Mouse (Mus musculus): ENCODE data around the gene Ush1g. TPM values are rescaled to one million over a fixed set of nuclear protein-coding genes. Genes with fewer than 3 reads are reported as not detected.

Ush1g gene
- polyA plus RNA-seq, 1 experiment from 2014 or later, result 0.34 TPM

GRCm38 (mm10) chr11:115300745-115301144 lies 21.1 kb downstream of the Ush1g start:
- Histone ChIP-seq H3K27me3 (ENCODE audit: control insufficient read depth, insufficient read depth, low read length) (no peaks in the 10 kb centered on the region), H3K9ac (ENCODE audit: low read length) (no peak overlapping the region), H3K4me1 (replicated peaks; ENCODE audit: control insufficient read depth, insufficient read depth) (peaks cover 3% of the 10 kb centered on the region; the same call in 1 of the 2 replicates), H3K4me2 (replicated peaks; ENCODE audit: low read depth) (no peak overlapping the region), H3K4me3 (ENCODE audit: low read depth, low read length) (no peak overlapping the region), H3K9me3 (ENCODE audit: control insufficient read depth, low read length) (no peaks in the 10 kb centered on the region), H3K27ac (replicated peaks) (no peak overlapping the region), H3K36me3 (ENCODE audit: control insufficient read depth, insufficient read depth, low read length) (no peaks in the 10 kb centered on the region)
- ATAC-seq (ENCODE audit: low FRiP score, low TSS enrichment) (no peak), DNase-seq (ENCODE audit: low spot score) (no peak)
- TF ChIP-seq CTCF (IDR thresholded peaks at IDR 0.05; ENCODE audit: low read depth) (0 out of 2 replicates have a peak, but pooled peaks have one; percentile 9), EP300 (optimal IDR thresholded peaks at IDR 0.05) (no peak)
- WGBS, result 80% methylated on average over 4 of the region's 4 CpGs

DNA sequence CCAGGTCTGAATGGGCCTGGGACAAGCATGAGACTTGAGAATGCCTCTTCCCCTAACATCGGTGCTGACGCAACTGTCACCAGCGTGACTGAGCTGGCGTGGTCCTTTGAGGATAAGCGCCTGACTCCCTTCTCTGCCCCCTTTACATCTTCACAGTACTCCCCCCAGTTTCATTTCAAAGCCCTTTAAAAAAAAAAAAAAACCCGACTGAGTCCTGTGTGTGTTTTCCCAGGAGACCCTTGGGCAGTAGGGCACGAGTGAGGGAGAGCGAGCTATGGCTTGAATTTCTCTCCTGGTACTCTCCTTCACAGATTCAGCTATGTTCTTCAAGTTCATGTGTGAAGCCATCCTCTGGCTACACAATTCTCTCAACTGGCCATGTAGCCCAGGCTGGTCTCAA lies 23.7 kb downstream of the Ush1g start:
- 76% methylated on average over 8 of the region's 8 CpGs for WGBS
- no peak for DNase-seq (ENCODE audit: low spot score)
- Histone ChIP-seq H3K36me3 (ENCODE audit: control insufficient read depth, insufficient read depth, low read length) (no peaks in the 10 kb centered on the region), H3K9me3 (ENCODE audit: control insufficient read depth, low read length) (no peaks in the 10 kb centered on the region), H3K27ac (replicated peaks) (no peak overlapping the region), H3K9ac (ENCODE audit: low read length) (no peak overlapping the region), H3K4me2 (replicated peaks; ENCODE audit: low read depth) (no peak overlapping the region), H3K4me1 (replicated peaks; ENCODE audit: control insufficient read depth, insufficient read depth) (peaks cover 3% of the 10 kb centered on the region; the same call in 1 of the 2 replicates), H3K4me3 (ENCODE audit: low read depth, low read length) (no peak overlapping the region), H3K27me3 (ENCODE audit: control insufficient read depth, insufficient read depth, low read length) (no peaks in the 10 kb centered on the region)
- TF ChIP-seq CTCF (IDR thresholded peaks at IDR 0.05; ENCODE audit: low read depth) (no peak), EP300 (optimal IDR thresholded peaks at IDR 0.05) (no peak)
- ATAC-seq (ENCODE audit: low FRiP score, low TSS enrichment), result no peak

DNA sequence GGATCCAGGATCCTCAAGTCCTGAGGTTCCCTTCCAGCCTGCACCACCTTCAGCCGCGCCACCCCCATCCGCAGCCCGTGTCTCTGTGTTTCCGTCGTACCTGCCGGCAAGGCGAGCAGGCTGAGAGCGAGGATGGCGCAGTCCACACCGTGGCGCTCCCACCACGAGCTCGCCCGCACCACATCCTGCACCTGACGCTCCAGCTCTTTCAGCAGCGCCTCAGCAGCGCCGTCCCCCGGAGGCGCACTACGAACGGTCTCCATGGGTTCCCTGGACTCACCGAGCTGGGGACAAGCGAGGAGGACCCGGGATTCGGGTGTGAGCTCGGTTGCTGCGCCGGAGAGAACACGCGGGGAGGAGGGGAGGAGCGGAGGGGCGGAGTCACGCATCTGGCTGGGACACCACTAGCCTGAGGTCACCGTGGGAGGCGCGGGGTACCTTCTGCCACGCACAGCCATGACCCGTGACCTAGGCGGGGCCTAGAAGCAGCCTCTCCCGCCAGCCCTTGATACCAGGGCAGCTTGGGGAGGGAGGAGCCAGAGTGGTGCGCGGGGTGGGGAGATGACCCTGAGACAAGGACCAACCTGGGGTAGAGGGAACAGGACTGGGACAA lies 24.5 kb downstream of the Ush1g start, which contains the start of gene Fads6:
Gene Fads6 (minus strand): TSS at position 450 of the 613 bp plus-strand sequence.
- TF ChIP-seq CTCF (IDR thresholded peaks at IDR 0.05; ENCODE audit: low read depth), result peak; percentile 74
- TF ChIP-seq EP300 (optimal IDR thresholded peaks at IDR 0.05), result no peak
- ATAC-seq (ENCODE audit: low FRiP score, low TSS enrichment) (peak; percentile 73), DNase-seq (ENCODE audit: low spot score) (peak; percentile 80)
- Histone ChIP-seq H3K4me1 (replicated peaks; ENCODE audit: control insufficient read depth, insufficient read depth) (peaks cover 3% of the 10 kb centered on the region; the same call in 1 of the 2 replicates), H3K36me3 (ENCODE audit: control insufficient read depth, insufficient read depth, low read length) (no peaks in the 10 kb centered on the region), H3K27ac (replicated peaks) (peak within 1 kb of the TSS; percentile 24; the same call in 1 of the 2 replicates), H3K27me3 (ENCODE audit: control insufficient read depth, insufficient read depth, low read length) (no peaks in the 10 kb centered on the region), H3K4me3 (ENCODE audit: low read depth, low read length) (peak within 1 kb of the TSS; percentile 39), H3K9me3 (ENCODE audit: control insufficient read depth, low read length) (no peaks in the 10 kb centered on the region), H3K9ac (ENCODE audit: low read length) (peak within 1 kb of the TSS; percentile 56), H3K4me2 (replicated peaks; ENCODE audit: low read depth) (peak within 1 kb of the TSS; percentile 81)
- under 1% methylated on average over 42 of the region's 44 CpGs for WGBS

DNA sequence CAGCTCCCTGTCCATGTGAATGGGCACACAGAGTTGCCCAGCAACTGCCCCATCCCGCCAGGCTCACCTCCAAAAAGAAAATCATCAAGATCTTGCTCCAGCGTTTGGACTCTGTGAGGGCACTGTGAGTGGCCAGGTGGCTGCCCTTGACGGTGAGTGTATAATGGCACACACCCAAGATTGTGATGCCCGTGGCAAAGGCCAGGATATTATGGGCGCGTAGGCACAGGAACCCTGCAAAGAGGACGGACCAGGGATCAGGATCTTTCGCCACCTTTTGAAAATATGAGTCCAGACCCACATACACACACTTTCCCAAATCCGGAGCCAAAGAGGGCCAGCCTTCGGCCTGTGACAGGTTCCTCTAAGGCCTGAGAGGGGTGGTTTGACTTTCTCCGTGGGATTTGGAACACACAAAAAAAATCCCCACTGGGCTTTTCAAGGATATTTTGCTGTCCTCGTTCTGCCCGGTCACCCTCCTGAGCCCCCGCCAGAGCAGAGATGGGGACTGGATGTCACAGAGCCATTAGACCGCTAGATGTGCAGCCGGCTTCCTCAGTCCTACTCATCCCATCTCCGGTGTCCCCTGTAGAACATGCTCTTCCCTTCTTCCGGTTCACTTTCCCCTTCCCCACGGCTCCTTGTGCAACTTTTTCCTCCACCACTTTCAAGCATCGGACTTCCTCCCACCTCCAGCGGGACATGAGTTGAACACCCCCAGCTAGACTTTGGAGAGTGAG lies 25.2 kb downstream of the Ush1g start:
- TF ChIP-seq EP300 (optimal IDR thresholded peaks at IDR 0.05), result no peak
- no peak for TF ChIP-seq CTCF (IDR thresholded peaks at IDR 0.05; ENCODE audit: low read depth)
- H3K27me3 ChIP-seq (ENCODE audit: control insufficient read depth, insufficient read depth, low read length), result no peaks in the 10 kb centered on the region
- H3K4me3 ChIP-seq (ENCODE audit: low read depth, low read length), result peak overlapping the region; percentile 39
- H3K36me3 ChIP-seq (ENCODE audit: control insufficient read depth, insufficient read depth, low read length), result no peaks in the 10 kb centered on the region
- H3K4me1 ChIP-seq (replicated peaks; ENCODE audit: control insufficient read depth, insufficient read depth), result peaks cover 6% of the 10 kb centered on the region
- peak overlapping the region; percentile 24; the same call in 1 of the 2 replicates for H3K27ac ChIP-seq (replicated peaks)
- DNase-seq (ENCODE audit: low spot score), result no peak
- no peaks in the 10 kb centered on the region for H3K9me3 ChIP-seq (ENCODE audit: control insufficient read depth, low read length)
- H3K9ac ChIP-seq (ENCODE audit: low read length), result peak overlapping the region; percentile 56
- H3K4me2 ChIP-seq (replicated peaks; ENCODE audit: low read depth), result peak overlapping the region; percentile 81
- ATAC-seq (ENCODE audit: low FRiP score, low TSS enrichment), result no peak
- 52% methylated on average over 21 of the region's 21 CpGs for WGBS

DNA sequence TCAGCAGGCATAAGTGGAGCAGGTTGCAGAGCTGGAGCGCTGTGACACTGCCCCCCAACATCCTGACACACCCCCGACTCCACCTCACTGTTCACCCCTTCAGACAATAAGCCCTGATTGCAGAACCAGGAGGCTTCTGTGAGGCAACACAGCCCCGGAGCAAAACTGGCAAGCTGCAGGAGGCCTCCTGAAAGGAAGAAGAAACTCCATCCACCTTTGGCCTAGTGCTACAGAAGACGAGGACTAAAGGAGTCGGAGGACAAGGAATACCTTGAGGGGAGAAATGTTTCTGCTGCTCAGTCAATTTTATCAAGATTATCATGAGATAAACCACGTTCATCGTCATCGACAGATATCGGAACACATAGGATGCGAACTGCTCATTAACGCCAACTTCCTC lies 25.9 kb downstream of the Ush1g start:
- DNase-seq (ENCODE audit: low spot score) (no peak), ATAC-seq (ENCODE audit: low FRiP score, low TSS enrichment) (no peak)
- Histone ChIP-seq H3K9me3 (ENCODE audit: control insufficient read depth, low read length) (no peaks in the 10 kb centered on the region), H3K4me1 (replicated peaks; ENCODE audit: control insufficient read depth, insufficient read depth) (peaks cover 6% of the 10 kb centered on the region), H3K4me3 (ENCODE audit: low read depth, low read length) (no peak overlapping the region), H3K27ac (replicated peaks) (no peak overlapping the region), H3K27me3 (ENCODE audit: control insufficient read depth, insufficient read depth, low read length) (no peaks in the 10 kb centered on the region), H3K9ac (ENCODE audit: low read length) (no peak overlapping the region), H3K4me2 (replicated peaks; ENCODE audit: low read depth) (no peak overlapping the region), H3K36me3 (ENCODE audit: control insufficient read depth, insufficient read depth, low read length) (no peaks in the 10 kb centered on the region)
- 79% methylated on average over 11 of the region's 11 CpGs for WGBS
- TF ChIP-seq EP300 (optimal IDR thresholded peaks at IDR 0.05) (no peak), CTCF (IDR thresholded peaks at IDR 0.05; ENCODE audit: low read depth) (no peak)

Measured in stomach, postnatal 0 days (tissue).